Mouse (Mus musculus): ENCODE measurements around the gene Ccl22.
A peak's percentile ranks its signal among the peaks of the same experiment; 100 is the strongest.

DNA sequence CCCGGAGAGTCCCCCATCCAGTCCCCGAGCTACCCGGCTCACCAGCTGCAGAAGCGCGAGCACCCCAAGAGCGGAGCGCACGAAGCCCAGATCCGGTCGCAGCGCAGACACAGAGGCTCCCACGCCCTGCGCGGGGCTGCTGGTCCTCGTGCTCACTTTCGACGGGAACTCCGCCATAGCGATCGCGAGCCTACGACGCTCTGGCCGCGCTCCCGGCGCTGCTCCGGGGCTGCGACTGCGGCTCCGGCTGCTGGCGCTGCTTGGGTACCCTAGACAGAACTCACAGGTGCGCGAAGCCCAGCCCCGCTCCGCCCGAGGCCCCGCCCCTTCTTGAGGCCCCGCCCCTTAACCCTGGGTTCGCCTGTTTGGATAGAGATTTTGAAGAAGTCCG is 49.4 kb upstream of the Ccl22 start, which contains the start of gene Pllp:
- peak; percentile 19; the same call in 1 of the 2 replicates for TF ChIP-seq POLR2A (IDR thresholded peaks at IDR 0.05; ENCODE audit: borderline replicate concordance, control insufficient read depth, low read depth, low read length)
- no peak for TF ChIP-seq CTCF (IDR thresholded peaks at IDR 0.05; ENCODE audit: control insufficient read depth, insufficient read depth, low read length)
